Mouse (Mus musculus): Measurements from ENCODE around the gene Clic1. TPM values are rescaled to one million over a fixed set of nuclear protein-coding genes. Genes with fewer than 3 reads are reported as not detected.
"Not testable (repeated sequence)": the region's sequence is repeated elsewhere in the genome, so short reads cannot be mapped to it uniquely, and the experiment has no call there.

Clic1 gene
- polyA plus RNA-seq, 1 experiment from 2014 or later, result 89.7 TPM

DNA sequence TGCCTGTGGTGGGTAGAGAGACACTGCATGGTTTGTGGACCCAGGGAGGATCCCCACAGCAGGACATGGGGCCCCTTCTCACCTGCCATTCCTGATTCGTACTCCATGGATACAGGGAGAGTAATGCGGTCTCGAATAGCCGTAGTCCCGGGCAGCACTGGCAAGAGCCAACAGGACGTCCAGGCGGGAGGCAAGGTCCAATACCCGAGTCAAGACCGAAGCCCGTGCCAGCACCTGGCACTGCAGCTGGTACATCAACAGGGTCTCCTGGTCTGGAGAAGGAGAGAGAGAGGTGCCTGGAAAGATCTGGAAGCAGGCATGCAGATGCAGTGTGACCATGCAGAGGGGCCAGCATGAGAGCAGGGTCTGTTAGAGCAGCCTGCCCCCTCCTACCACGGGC, 18.5 kb upstream of the Clic1 start:
- DNase-seq (ENCODE audit: low spot score) (no peak), ATAC-seq (ENCODE audit: insufficient read depth, low FRiP score, low TSS enrichment) (no peak)
- no peaks in the 10 kb centered on the region for H3K36me3 ChIP-seq (ENCODE audit: control insufficient read depth, insufficient read depth, low read length)
- H3K27me3 ChIP-seq (ENCODE audit: control insufficient read depth, insufficient read depth, low read length), result no peaks in the 10 kb centered on the region
- no peak overlapping the region for H3K9ac ChIP-seq (ENCODE audit: low read length)
- H3K4me3 ChIP-seq (ENCODE audit: low read depth, low read length), result no peak overlapping the region
- peaks cover 2% of the 10 kb centered on the region; the same call in 1 of the 2 replicates for H3K4me1 ChIP-seq (ENCODE audit: control insufficient read depth, insufficient read depth, low read length)
- H3K9me3 ChIP-seq (ENCODE audit: control insufficient read depth, low read length), result no peaks in the 10 kb centered on the region
- H3K4me2 ChIP-seq (ENCODE audit: low read depth), result no peak overlapping the region
- H3K27ac ChIP-seq (ENCODE audit: low read depth, low read length), result no peak overlapping the region
- 87% methylated on average over 11 of the region's 11 CpGs for WGBS

DNA sequence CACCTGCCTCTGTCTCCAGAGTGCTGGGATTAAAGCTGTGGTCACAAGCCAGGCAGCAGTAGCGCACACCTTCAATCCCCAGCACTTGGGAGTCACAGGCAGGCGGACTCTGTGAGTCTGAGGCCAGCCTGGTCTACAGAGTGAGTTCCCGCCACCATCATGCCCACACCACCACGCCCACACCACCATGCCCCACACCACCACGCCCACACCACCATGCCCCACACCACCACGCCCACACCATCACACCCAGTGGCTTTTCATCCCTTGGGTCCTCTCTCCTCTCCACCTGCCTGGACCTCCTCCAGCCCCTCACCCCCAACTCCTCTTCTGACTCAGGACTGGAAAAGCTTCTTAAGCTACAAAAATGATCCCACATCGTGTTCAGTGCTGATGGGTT, 17.9 kb upstream of the Clic1 start:
- Histone ChIP-seq H3K27me3 (ENCODE audit: control insufficient read depth, insufficient read depth, low read length) (no peaks in the 10 kb centered on the region), H3K9me3 (ENCODE audit: control insufficient read depth, low read length) (no peaks in the 10 kb centered on the region), H3K4me3 (ENCODE audit: low read depth, low read length) (no peak overlapping the region), H3K4me1 (ENCODE audit: control insufficient read depth, insufficient read depth, low read length) (peaks cover 2% of the 10 kb centered on the region; the same call in 1 of the 2 replicates), H3K4me2 (ENCODE audit: low read depth) (no peak overlapping the region), H3K9ac (ENCODE audit: low read length) (no peak overlapping the region), H3K27ac (ENCODE audit: low read depth, low read length) (no peak overlapping the region), H3K36me3 (ENCODE audit: control insufficient read depth, insufficient read depth, low read length) (no peaks in the 10 kb centered on the region)
- WGBS, result 84% methylated on average over 7 of the region's 7 CpGs
- no peak for DNase-seq (ENCODE audit: low spot score)
- ATAC-seq (ENCODE audit: insufficient read depth, low FRiP score, low TSS enrichment), result no peak

DNA sequence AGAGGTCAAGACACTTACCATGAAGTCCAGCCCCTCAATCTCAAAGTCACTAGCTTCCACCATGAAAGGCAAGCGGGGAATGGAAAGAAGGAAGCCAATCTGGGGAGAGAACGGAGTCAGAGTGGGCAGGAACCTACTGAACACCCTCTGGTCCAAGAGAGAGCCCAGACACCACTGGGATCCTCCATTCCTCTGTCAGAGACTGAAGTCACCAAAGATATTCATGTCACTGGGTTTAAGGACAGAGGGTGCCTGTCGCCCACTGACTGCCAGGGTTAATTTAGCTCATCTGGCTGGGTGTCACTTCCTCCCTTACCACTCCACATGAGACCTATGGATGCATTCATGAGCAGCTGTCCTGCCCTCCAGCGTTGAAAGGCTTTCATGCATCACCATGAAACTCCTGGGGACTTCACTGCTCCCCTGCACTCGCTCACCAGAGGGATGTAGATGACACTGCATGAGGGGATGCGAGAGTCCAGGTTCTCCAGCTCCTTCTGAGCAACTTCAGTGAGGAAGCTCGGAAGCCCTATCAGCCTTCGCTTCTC, 17.4 kb upstream of the Clic1 start:
- H3K27me3 ChIP-seq (ENCODE audit: control insufficient read depth, insufficient read depth, low read length), result no peaks in the 10 kb centered on the region
- H3K4me1 ChIP-seq (ENCODE audit: control insufficient read depth, insufficient read depth, low read length), result peaks cover 2% of the 10 kb centered on the region; the same call in 1 of the 2 replicates
- H3K4me2 ChIP-seq (ENCODE audit: low read depth), result no peak overlapping the region
- no peak overlapping the region for H3K4me3 ChIP-seq (ENCODE audit: low read depth, low read length)
- H3K9ac ChIP-seq (ENCODE audit: low read length), result no peak overlapping the region
- ATAC-seq (ENCODE audit: insufficient read depth, low FRiP score, low TSS enrichment) (no peak), DNase-seq (ENCODE audit: low spot score) (no peak)
- no peak overlapping the region for H3K27ac ChIP-seq (ENCODE audit: low read depth, low read length)
- no peaks in the 10 kb centered on the region for H3K36me3 ChIP-seq (ENCODE audit: control insufficient read depth, insufficient read depth, low read length)
- 72% methylated on average over 8 of the region's 8 CpGs for WGBS
- H3K9me3 ChIP-seq (ENCODE audit: control insufficient read depth, low read length), result no peaks in the 10 kb centered on the region

GRCm38 (mm10) chr17:35033703-35034102, 16.1 kb upstream of the Clic1 start:
- not testable (repeated sequence) for H3K9me3 ChIP-seq (ENCODE audit: control insufficient read depth, low read length); H3K27me3 ChIP-seq (ENCODE audit: control insufficient read depth, insufficient read depth, low read length); ATAC-seq (ENCODE audit: insufficient read depth, low FRiP score, low TSS enrichment); DNase-seq (ENCODE audit: low spot score); H3K4me2 ChIP-seq (ENCODE audit: low read depth); H3K9ac ChIP-seq (ENCODE audit: low read length); H3K4me3 ChIP-seq (ENCODE audit: low read depth, low read length); H3K27ac ChIP-seq (ENCODE audit: low read depth, low read length); H3K36me3 ChIP-seq (ENCODE audit: control insufficient read depth, insufficient read depth, low read length); H3K4me1 ChIP-seq (ENCODE audit: control insufficient read depth, insufficient read depth, low read length)
- WGBS, result 81% methylated on average over 1 of the region's 1 CpGs

DNA sequence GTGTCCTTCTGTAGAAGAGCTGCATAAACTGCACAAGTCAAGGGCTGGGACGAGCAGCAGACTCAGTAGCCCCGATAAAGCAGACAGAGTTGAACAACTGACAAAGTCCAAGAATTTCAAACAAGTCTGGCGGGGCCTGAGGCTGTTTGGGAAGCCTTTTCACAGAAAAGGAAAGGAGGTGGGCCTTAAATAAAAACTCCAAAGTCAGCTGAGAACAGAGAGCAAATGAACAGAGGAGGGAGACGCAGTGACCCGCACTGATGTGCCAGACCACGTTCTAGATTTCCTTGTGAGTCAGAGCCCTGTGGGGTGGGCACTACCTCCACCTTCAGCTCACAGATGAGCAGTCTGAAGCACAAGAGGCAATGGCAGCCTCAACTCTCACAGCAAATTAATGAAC, 14.9 kb upstream of the Clic1 start:
- 80% methylated on average over 6 of the region's 6 CpGs for WGBS
- no peaks in the 10 kb centered on the region for H3K36me3 ChIP-seq (ENCODE audit: control insufficient read depth, insufficient read depth, low read length)
- no peaks in the 10 kb centered on the region for H3K27me3 ChIP-seq (ENCODE audit: control insufficient read depth, insufficient read depth, low read length)
- H3K9me3 ChIP-seq (ENCODE audit: control insufficient read depth, low read length), result no peaks in the 10 kb centered on the region
- H3K4me3 ChIP-seq (ENCODE audit: low read depth, low read length), result no peak overlapping the region
- ATAC-seq (ENCODE audit: insufficient read depth, low FRiP score, low TSS enrichment), result no peak
- no peak overlapping the region for H3K27ac ChIP-seq (ENCODE audit: low read depth, low read length)
- no peak for DNase-seq (ENCODE audit: low spot score)
- no peaks in the 10 kb centered on the region; the same call in 1 of the 2 replicates for H3K4me1 ChIP-seq (ENCODE audit: control insufficient read depth, insufficient read depth, low read length)
- no peak overlapping the region for H3K4me2 ChIP-seq (ENCODE audit: low read depth)
- no peak overlapping the region for H3K9ac ChIP-seq (ENCODE audit: low read length)

DNA sequence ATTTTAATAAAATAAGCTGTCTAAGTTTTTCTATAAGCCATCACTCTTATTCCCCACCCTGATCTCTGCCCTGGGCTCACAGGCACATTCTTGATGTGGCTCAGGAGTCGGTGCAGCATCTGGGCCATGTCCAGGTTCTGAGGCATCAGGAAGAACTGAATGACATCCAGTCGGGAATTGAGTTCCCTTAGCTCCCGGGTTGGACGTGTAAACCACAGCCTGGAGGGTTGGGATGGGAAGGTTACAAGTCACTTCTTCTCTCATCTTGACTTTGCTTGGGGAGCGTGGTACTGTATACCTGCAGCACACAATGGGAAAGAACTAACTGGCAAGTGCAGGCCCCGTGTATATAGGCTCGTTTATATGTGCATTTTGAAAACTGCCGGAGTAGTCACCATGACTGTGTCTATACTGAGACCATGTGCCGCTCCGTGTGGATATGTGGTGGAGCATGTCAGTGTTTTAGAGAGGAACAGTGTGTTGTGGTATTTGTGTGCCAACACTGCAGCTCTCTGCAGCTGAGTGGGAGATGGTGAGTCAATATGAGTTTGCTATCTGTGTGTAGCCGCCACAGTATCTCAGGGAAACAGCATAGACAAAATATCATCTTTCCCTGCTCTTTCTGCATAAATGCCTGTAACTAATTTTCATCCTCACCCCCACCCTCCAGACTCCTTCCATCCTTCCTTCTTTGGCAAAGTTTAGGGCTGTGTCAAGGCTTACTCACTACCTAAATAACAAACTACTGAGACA, 10.5 kb upstream of the Clic1 start:
- WGBS, result 86% methylated on average over 11 of the region's 11 CpGs
- ATAC-seq (ENCODE audit: insufficient read depth, low FRiP score, low TSS enrichment) (no peak), DNase-seq (ENCODE audit: low spot score) (no peak)
- Histone ChIP-seq H3K27ac (ENCODE audit: low read depth, low read length) (no peak overlapping the region), H3K4me1 (ENCODE audit: control insufficient read depth, insufficient read depth, low read length) (no peaks in the 10 kb centered on the region), H3K4me3 (ENCODE audit: low read depth, low read length) (no peak overlapping the region), H3K36me3 (ENCODE audit: control insufficient read depth, insufficient read depth, low read length) (no peaks in the 10 kb centered on the region), H3K4me2 (ENCODE audit: low read depth) (no peak overlapping the region), H3K9ac (ENCODE audit: low read length) (no peak overlapping the region), H3K27me3 (ENCODE audit: control insufficient read depth, insufficient read depth, low read length) (no peaks in the 10 kb centered on the region), H3K9me3 (ENCODE audit: control insufficient read depth, low read length) (no peaks in the 10 kb centered on the region)

DNA sequence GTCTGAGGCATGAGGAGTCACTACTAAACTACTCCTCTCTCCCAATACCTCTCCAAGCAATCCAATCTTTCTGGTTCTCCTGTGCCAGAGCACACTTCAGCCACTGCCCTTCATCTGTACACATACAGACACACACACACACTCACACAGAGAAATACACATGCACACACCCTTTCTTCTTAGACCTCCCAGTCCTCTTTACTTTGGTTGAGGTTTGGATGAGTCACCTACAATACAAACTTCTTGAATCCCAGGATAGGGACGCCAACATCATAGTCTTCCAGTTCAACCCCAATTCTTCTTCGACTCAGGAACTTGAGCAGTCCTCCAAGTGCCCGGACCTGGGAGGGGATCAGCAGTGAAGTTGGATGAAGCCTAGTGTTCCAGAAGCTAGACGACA, 6.0 kb upstream of the Clic1 start:
- Histone ChIP-seq H3K4me3 (ENCODE audit: low read depth, low read length) (no peak overlapping the region), H3K4me1 (ENCODE audit: control insufficient read depth, insufficient read depth, low read length) (peaks cover 5% of the 10 kb centered on the region; the same call in 1 of the 2 replicates), H3K9ac (ENCODE audit: low read length) (no peak overlapping the region), H3K9me3 (ENCODE audit: control insufficient read depth, low read length) (no peaks in the 10 kb centered on the region), H3K27me3 (ENCODE audit: control insufficient read depth, insufficient read depth, low read length) (no peaks in the 10 kb centered on the region), H3K27ac (ENCODE audit: low read depth, low read length) (no peak overlapping the region), H3K36me3 (ENCODE audit: control insufficient read depth, insufficient read depth, low read length) (no peaks in the 10 kb centered on the region), H3K4me2 (ENCODE audit: low read depth) (no peak overlapping the region)
- DNase-seq (ENCODE audit: low spot score) (no peak), ATAC-seq (ENCODE audit: insufficient read depth, low FRiP score, low TSS enrichment) (no peak)
- WGBS, result 87% methylated on average over 4 of the region's 4 CpGs

DNA sequence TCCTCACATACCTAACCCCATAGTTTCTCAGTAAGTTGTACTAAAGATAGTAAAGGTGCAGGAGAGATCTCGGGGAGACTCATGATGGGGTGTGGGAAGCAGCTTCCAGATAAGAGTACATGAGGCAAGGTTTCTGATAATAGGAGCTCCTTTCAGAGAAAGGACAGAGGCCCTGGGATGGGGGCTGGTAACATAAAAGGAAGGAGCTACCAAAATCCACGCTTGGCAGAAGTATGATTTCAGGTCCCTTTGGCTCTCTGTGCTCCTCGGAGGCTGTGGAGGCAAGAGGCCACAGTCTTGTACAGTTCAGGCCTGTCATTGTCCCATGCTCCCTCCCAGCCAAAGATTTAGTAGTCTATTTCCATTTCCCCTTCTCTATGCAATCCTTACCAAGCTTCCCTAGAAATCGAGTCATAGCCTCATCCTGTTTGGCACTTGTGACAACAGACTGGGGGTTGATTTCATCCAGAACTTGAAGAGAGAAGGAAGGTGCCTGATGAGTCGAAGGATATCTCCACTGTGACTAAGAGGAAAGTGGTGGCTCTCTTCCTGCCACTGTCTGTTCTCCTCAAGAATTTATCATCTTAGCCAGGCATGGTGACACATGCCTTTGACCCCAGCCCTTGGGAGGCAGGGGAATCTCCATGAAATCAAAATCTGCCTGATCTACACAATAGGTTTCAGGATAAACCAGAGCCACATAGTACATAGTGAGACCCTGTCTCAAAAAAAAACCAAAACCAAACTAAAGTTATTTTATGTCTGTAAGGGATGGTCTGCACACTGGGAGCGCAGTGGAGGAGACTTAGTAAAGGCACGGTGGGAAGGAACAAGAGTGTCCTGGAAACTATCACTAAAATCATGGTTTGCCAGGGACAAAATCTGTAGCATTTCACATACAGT, 4.6 kb upstream of the Clic1 start:
- WGBS, result 87% methylated on average over 7 of the region's 7 CpGs
- H3K4me3 ChIP-seq (ENCODE audit: low read depth, low read length), result no peak overlapping the region
- ATAC-seq (ENCODE audit: insufficient read depth, low FRiP score, low TSS enrichment) (no peak), DNase-seq (ENCODE audit: low spot score) (no peak)
- no peak overlapping the region for H3K9ac ChIP-seq (ENCODE audit: low read length)
- no peak overlapping the region for H3K27ac ChIP-seq (ENCODE audit: low read depth, low read length)
- H3K36me3 ChIP-seq (ENCODE audit: control insufficient read depth, insufficient read depth, low read length), result no peaks in the 10 kb centered on the region
- no peaks in the 10 kb centered on the region for H3K27me3 ChIP-seq (ENCODE audit: control insufficient read depth, insufficient read depth, low read length)
- H3K4me2 ChIP-seq (ENCODE audit: low read depth), result peak overlapping the region; percentile 87
- peaks cover 14% of the 10 kb centered on the region for H3K4me1 ChIP-seq (ENCODE audit: control insufficient read depth, insufficient read depth, low read length)
- H3K9me3 ChIP-seq (ENCODE audit: control insufficient read depth, low read length), result no peaks in the 10 kb centered on the region

Data from neural tube, embryonic 11.5 days (tissue).